Mouse (Mus musculus) liver, embryonic 15.5 days (tissue): ENCODE measurements at regions not wholly inside any gene's neighbourhood (a gene's known extent, or its start where the extent isn't known, plus 50 kb on each side); places are given as distances from the start of the nearest gene placed in this dataset.

Source experiments
- ATAC-seq: fragments of 200-750 bp; cut with Nextera tagmentation; 2 replicates; pipeline ENCODE4 v1.8.0; 2017; ENCODE audit warnings: moderate number of reproducible peaks, mild to moderate bottlenecking, moderate library complexity; ENCODE audit not compliant: insufficient read depth
- H3K27ac ChIP-seq: fragments of 300-500 bp; sonication (generic); replicated peaks from 2 replicates; pipeline ENCODE4 v1.5.1; 2015; ENCODE audit warnings: mild to moderate bottlenecking, inconsistent platforms
- H3K27me3 ChIP-seq: fragments of 300-500 bp; sonication (generic); 2 replicates; pipeline ENCODE4 v1.6.1; 2015; ENCODE audit warnings: mild to moderate bottlenecking, inconsistent platforms
- H3K36me3 ChIP-seq: fragments of 300-500 bp; sonication (generic); replicated peaks from 2 replicates; pipeline ENCODE4 v1.6.1; 2015; ENCODE audit warnings: moderate library complexity, mild to moderate bottlenecking, inconsistent platforms
- H3K4me1 ChIP-seq: fragments of 300-500 bp; sonication (generic); replicated peaks from 2 replicates; pipeline ENCODE4 v1.6.1; 2015; ENCODE audit warnings: inconsistent platforms
- H3K4me2 ChIP-seq: fragments of 300-500 bp; sonication (generic); 2 replicates; pipeline ENCODE4 v1.6.1; 2015; ENCODE audit warnings: moderate library complexity, mild to moderate bottlenecking, inconsistent platforms
- H3K4me3 ChIP-seq: fragments of 300-500 bp; sonication (generic); replicated peaks from 2 replicates; pipeline ENCODE4 v1.5.1; 2015; ENCODE audit warnings: mild to moderate bottlenecking, inconsistent platforms
- H3K9ac ChIP-seq: fragments of 300-500 bp; sonication (generic); 2 replicates; pipeline ENCODE4 v1.6.1; 2015; ENCODE audit warnings: moderate library complexity, mild to moderate bottlenecking, inconsistent platforms
- H3K9me3 ChIP-seq: fragments of 300-500 bp; sonication (generic); replicated peaks from 2 replicates; pipeline ENCODE4 v1.6.1; 2016; ENCODE audit warnings: inconsistent platforms
- WGBS: fragments of 180-500 bp; shearing (Covaris S2); methylation state at CpG from one replicate; pipeline ENCODE4 v1.1.7; 2015; ENCODE audit warnings: mixed read lengths; ENCODE audit not compliant: insufficient replicate concordance; 5-methylcytosine and 5-hydroxymethylcytosine counted together

- H3K4me1 ChIP-seq = no peaks in the 10 kb centered on the region
- no peak for ATAC-seq
- H3K27me3 ChIP-seq = no peaks in the 10 kb centered on the region
- 56% methylated on average over 3 of the region's 3 CpGs for WGBS
- H3K9ac ChIP-seq = no peak overlapping the region
- H3K27ac ChIP-seq = no peak overlapping the region
- no peaks in the 10 kb centered on the region for H3K9me3 ChIP-seq
- H3K4me3 ChIP-seq = no peak overlapping the region
- no peak overlapping the region for H3K4me2 ChIP-seq
- no peaks in the 10 kb centered on the region for H3K36me3 ChIP-seq
Observed at GRCm38 (mm10) chr14:108334879-108335278, 579.1 kb downstream of the Slitrk1 start.

- Histone ChIP-seq H3K36me3 (no peaks in the 10 kb centered on the region), H3K9me3 (no peaks in the 10 kb centered on the region), H3K27ac (no peak overlapping the region), H3K27me3 (no peaks in the 10 kb centered on the region), H3K4me1 (no peaks in the 10 kb centered on the region), H3K4me3 (no peak overlapping the region), H3K4me2 (no peak overlapping the region), H3K9ac (no peak overlapping the region)
- ATAC-seq = no peak
- 64% methylated on average over 3 of the region's 3 CpGs for WGBS
Observed at GRCm38 (mm10) chr14:108326425-108326824, 587.5 kb downstream of the Slitrk1 start.

DNA sequence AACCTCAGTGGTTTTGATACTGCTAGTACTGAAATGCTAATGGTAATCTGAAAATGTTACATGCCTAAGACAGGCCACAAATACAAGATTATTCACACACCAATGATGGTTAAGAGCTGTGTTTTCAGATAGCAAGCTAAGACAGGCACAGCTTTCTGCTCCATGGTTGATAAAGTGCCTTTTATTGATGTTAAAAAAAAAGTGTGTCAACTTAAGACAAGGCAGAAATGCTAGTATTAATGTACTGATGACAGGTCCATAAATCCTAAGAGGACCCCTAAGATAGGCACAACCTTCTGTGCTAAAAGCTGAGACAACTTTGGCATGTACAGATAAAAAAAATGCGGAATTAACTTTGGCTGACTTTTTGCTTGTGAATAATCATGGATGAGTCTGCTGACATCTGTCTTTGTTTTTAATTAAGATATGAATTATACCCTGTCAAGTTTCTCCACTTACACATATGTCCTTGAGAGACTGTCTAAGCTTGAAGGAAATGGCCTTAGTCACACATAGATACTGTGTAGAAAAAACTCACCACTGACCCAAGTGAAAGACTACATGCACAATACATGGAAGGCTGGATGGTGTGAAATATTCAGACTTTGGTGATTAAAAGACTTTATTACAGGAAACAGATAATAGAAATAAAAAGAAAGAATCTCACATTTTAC, 590.5 kb downstream of the Slitrk1 start:
- H3K36me3 ChIP-seq = no peaks in the 10 kb centered on the region
- 56% methylated on average over 1 of the region's 1 CpGs for WGBS
- no peaks in the 10 kb centered on the region for H3K27me3 ChIP-seq
- no peaks in the 10 kb centered on the region for H3K4me1 ChIP-seq
- H3K27ac ChIP-seq = no peak overlapping the region
- no peak overlapping the region for H3K4me3 ChIP-seq
- H3K9me3 ChIP-seq = no peaks in the 10 kb centered on the region
- no peak overlapping the region for H3K4me2 ChIP-seq
- no peak for ATAC-seq
- no peak overlapping the region for H3K9ac ChIP-seq

- no peak overlapping the region for H3K27ac ChIP-seq
- no peak overlapping the region for H3K4me2 ChIP-seq
- WGBS = 50% methylated on average over 1 of the region's 1 CpGs
- H3K9ac ChIP-seq = no peak overlapping the region
- no peak overlapping the region for H3K4me3 ChIP-seq
- no peaks in the 10 kb centered on the region for H3K36me3 ChIP-seq
- H3K27me3 ChIP-seq = no peaks in the 10 kb centered on the region
- no peaks in the 10 kb centered on the region for H3K4me1 ChIP-seq
- no peak for ATAC-seq
- H3K9me3 ChIP-seq = no peaks in the 10 kb centered on the region
Observed at GRCm38 (mm10) chr14:108307627-108308026, 606.3 kb downstream of the Slitrk1 start.

GRCm38 (mm10) chr14:108279630-108280029, 634.3 kb downstream of the Slitrk1 start:
- Histone ChIP-seq H3K27me3 (no peaks in the 10 kb centered on the region), H3K36me3 (no peaks in the 10 kb centered on the region), H3K4me3 (no peak overlapping the region), H3K9ac (no peak overlapping the region), H3K27ac (no peak overlapping the region), H3K4me1 (no peaks in the 10 kb centered on the region), H3K9me3 (no peaks in the 10 kb centered on the region), H3K4me2 (no peak overlapping the region)
- WGBS = 54% methylated on average over 3 of the region's 3 CpGs
- ATAC-seq = no peak

- H3K27ac ChIP-seq = no peak overlapping the region
- 35% methylated on average over 1 of the region's 1 CpGs for WGBS
- no peaks in the 10 kb centered on the region for H3K36me3 ChIP-seq
- no peak overlapping the region for H3K9ac ChIP-seq
- no peak overlapping the region for H3K4me2 ChIP-seq
- no peaks in the 10 kb centered on the region for H3K9me3 ChIP-seq
- no peak for ATAC-seq
- H3K4me3 ChIP-seq = no peak overlapping the region
- H3K4me1 ChIP-seq = no peaks in the 10 kb centered on the region
- H3K27me3 ChIP-seq = no peaks in the 10 kb centered on the region
Observed at GRCm38 (mm10) chr14:108261083-108261482, 652.9 kb downstream of the Slitrk1 start.

GRCm38 (mm10) chr14:108247365-108247764, 666.6 kb downstream of the Slitrk1 start:
- Histone ChIP-seq H3K9ac (no peak overlapping the region), H3K27me3 (no peaks in the 10 kb centered on the region), H3K36me3 (no peaks in the 10 kb centered on the region), H3K4me1 (no peaks in the 10 kb centered on the region), H3K27ac (no peak overlapping the region), H3K4me3 (no peak overlapping the region), H3K4me2 (no peak overlapping the region), H3K9me3 (no peaks in the 10 kb centered on the region)
- no peak for ATAC-seq
- 59% methylated on average over 8 of the region's 8 CpGs for WGBS

GRCm38 (mm10) chr14:108225483-108226124, 688.4 kb downstream of the Slitrk1 start:
- no peak overlapping the region for H3K9ac ChIP-seq
- no peak overlapping the region for H3K27ac ChIP-seq
- no peak for ATAC-seq
- 53% methylated on average over 2 of the region's 2 CpGs for WGBS
- H3K4me1 ChIP-seq = no peaks in the 10 kb centered on the region
- H3K4me3 ChIP-seq = no peak overlapping the region
- no peaks in the 10 kb centered on the region for H3K27me3 ChIP-seq
- H3K36me3 ChIP-seq = no peaks in the 10 kb centered on the region
- no peaks in the 10 kb centered on the region for H3K9me3 ChIP-seq
- no peak overlapping the region for H3K4me2 ChIP-seq

DNA sequence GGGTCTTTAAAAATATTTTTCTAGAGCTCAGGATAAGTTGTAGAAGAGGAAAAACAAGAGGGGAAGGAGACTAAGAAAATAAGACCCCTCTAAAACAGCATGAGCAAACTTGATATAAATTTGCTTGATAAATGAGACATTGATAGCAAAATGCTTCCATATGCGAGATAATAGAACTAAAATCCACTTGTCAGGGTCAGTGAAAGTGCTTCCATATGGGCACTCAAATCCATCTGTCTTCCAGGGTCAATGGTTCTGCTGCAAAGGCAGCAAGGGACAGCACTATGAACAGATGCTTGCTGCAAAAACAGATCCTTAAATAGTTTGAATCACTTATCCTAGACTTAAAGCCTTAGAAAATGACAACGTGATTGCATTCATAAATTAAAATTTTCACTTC, 704.7 kb downstream of the Slitrk1 start:
- WGBS = 36% methylated on average over 2 of the region's 2 CpGs
- Histone ChIP-seq H3K4me1 (no peaks in the 10 kb centered on the region), H3K9me3 (no peaks in the 10 kb centered on the region), H3K4me2 (no peak overlapping the region), H3K9ac (no peak overlapping the region), H3K27me3 (no peaks in the 10 kb centered on the region), H3K27ac (no peak overlapping the region), H3K36me3 (no peaks in the 10 kb centered on the region), H3K4me3 (no peak overlapping the region)
- ATAC-seq = no peak

GRCm38 (mm10) chr14:108199133-108199532, 714.8 kb downstream of the Slitrk1 start:
- ATAC-seq = no peak
- H3K9me3 ChIP-seq = no peaks in the 10 kb centered on the region
- no peaks in the 10 kb centered on the region for H3K4me1 ChIP-seq
- H3K4me3 ChIP-seq = no peak overlapping the region
- H3K27ac ChIP-seq = no peak overlapping the region
- H3K27me3 ChIP-seq = no peaks in the 10 kb centered on the region
- no peak overlapping the region for H3K9ac ChIP-seq
- H3K4me2 ChIP-seq = no peak overlapping the region
- no peaks in the 10 kb centered on the region for H3K36me3 ChIP-seq
- WGBS = 33% methylated on average over 2 of the region's 2 CpGs

GRCm38 (mm10) chr14:108180920-108181319, 733.0 kb downstream of the Slitrk1 start:
- Histone ChIP-seq H3K4me1 (no peaks in the 10 kb centered on the region), H3K9me3 (no peaks in the 10 kb centered on the region), H3K27ac (no peak overlapping the region), H3K4me3 (no peak overlapping the region), H3K9ac (no peak overlapping the region), H3K4me2 (no peak overlapping the region), H3K27me3 (no peaks in the 10 kb centered on the region), H3K36me3 (no peaks in the 10 kb centered on the region)
- ATAC-seq = no peak
- WGBS = 58% methylated on average over 2 of the region's 2 CpGs
